Mouse (Mus musculus): ENCODE data around the gene Rassf3. TPM values are rescaled to one million over a fixed set of nuclear protein-coding genes. Genes with fewer than 3 reads are reported as not detected.

Rassf3 gene
- polyA plus RNA-seq, 2 experiments: 20.7 to 23.2 TPM

- peak; percentile 48; the same call in 1 of the 2 replicates for ATAC-seq (ENCODE audit: low FRiP score, low read depth)
- peaks cover 18% of the 10 kb centered on the region for H3K4me1 ChIP-seq (ENCODE audit: control insufficient read depth, insufficient read depth, low read length)
Observed at GRCm38 (mm10) chr10:121504973-121505911, 29.1 kb upstream of the Rassf3 start.

GRCm38 (mm10) chr10:121501160-121501559 is 25.0 kb upstream of the Rassf3 start:
- no peak for DNase-seq (ENCODE audit: low spot score)
- Histone ChIP-seq H3K27ac (replicated peaks; ENCODE audit: low read depth, low read length) (no peak overlapping the region), H3K4me1 (ENCODE audit: control insufficient read depth, insufficient read depth, low read length) (peaks cover 19% of the 10 kb centered on the region)

More at GRCm38 (mm10) chr10:121504973-121505911, 29.1 kb upstream of the Rassf3 start:
- peak overlapping the region; percentile 37 for H3K9ac ChIP-seq (ENCODE audit: low read depth, low read length, severe bottlenecking)
- TF ChIP-seq POLR2A (IDR thresholded peaks at IDR 0.05; ENCODE audit: borderline replicate concordance, extremely low read depth, insufficient read depth, insufficient read length): no peak
- WGBS: 24% methylated on average over 35 of the region's 35 CpGs
- H3K9me3 ChIP-seq (ENCODE audit: control insufficient read depth, low read length): no peaks in the 10 kb centered on the region
- H3K36me3 ChIP-seq (ENCODE audit: control insufficient read depth, insufficient read depth, low read length): no peaks in the 10 kb centered on the region
- H3K27me3 ChIP-seq (ENCODE audit: control insufficient read depth, insufficient read depth, low read length): no peaks in the 10 kb centered on the region
- peak overlapping the region; percentile 68 for H3K27ac ChIP-seq (replicated peaks; ENCODE audit: low read depth, low read length)
- peak overlapping the region; percentile 30 for H3K4me3 ChIP-seq (replicated peaks; ENCODE audit: low read length)
- DNase-seq (ENCODE audit: low spot score): peak; percentile 71
- H3K4me2 ChIP-seq (replicated peaks; ENCODE audit: low read depth, low read length, severe bottlenecking): peak overlapping the region; percentile 63

GRCm38 (mm10) chr10:121500034-121500433 is 23.9 kb upstream of the Rassf3 start:
- WGBS: 80% methylated on average over 5 of the region's 5 CpGs
- Histone ChIP-seq H3K9me3 (ENCODE audit: control insufficient read depth, low read length) (no peaks in the 10 kb centered on the region), H3K9ac (ENCODE audit: low read depth, low read length, severe bottlenecking) (no peak overlapping the region), H3K27me3 (ENCODE audit: control insufficient read depth, insufficient read depth, low read length) (no peaks in the 10 kb centered on the region), H3K27ac (replicated peaks; ENCODE audit: low read depth, low read length) (no peak overlapping the region), H3K4me2 (replicated peaks; ENCODE audit: low read depth, low read length, severe bottlenecking) (no peak overlapping the region), H3K4me1 (ENCODE audit: control insufficient read depth, insufficient read depth, low read length) (peaks cover 11% of the 10 kb centered on the region), H3K4me3 (replicated peaks; ENCODE audit: low read length) (no peak overlapping the region), H3K36me3 (ENCODE audit: control insufficient read depth, insufficient read depth, low read length) (no peaks in the 10 kb centered on the region)
- DNase-seq (ENCODE audit: low spot score) (no peak), ATAC-seq (ENCODE audit: low FRiP score, low read depth) (no peak)
- no peak for TF ChIP-seq POLR2A (IDR thresholded peaks at IDR 0.05; ENCODE audit: borderline replicate concordance, extremely low read depth, insufficient read depth, insufficient read length)

More at GRCm38 (mm10) chr10:121501160-121501559, 25.0 kb upstream of the Rassf3 start:
- no peak overlapping the region for H3K9ac ChIP-seq (ENCODE audit: low read depth, low read length, severe bottlenecking)
- H3K9me3 ChIP-seq (ENCODE audit: control insufficient read depth, low read length): no peaks in the 10 kb centered on the region
- no peaks in the 10 kb centered on the region for H3K36me3 ChIP-seq (ENCODE audit: control insufficient read depth, insufficient read depth, low read length)
- ATAC-seq (ENCODE audit: low FRiP score, low read depth): no peak
- H3K4me2 ChIP-seq (replicated peaks; ENCODE audit: low read depth, low read length, severe bottlenecking): no peak overlapping the region
- 71% methylated on average over 5 of the region's 5 CpGs for WGBS
- no peak for TF ChIP-seq POLR2A (IDR thresholded peaks at IDR 0.05; ENCODE audit: borderline replicate concordance, extremely low read depth, insufficient read depth, insufficient read length)
- H3K27me3 ChIP-seq (ENCODE audit: control insufficient read depth, insufficient read depth, low read length): no peaks in the 10 kb centered on the region
- H3K4me3 ChIP-seq (replicated peaks; ENCODE audit: low read length): no peak overlapping the region

GRCm38 (mm10) chr10:121499063-121499462 is 22.9 kb upstream of the Rassf3 start:
- WGBS: 46% methylated on average over 2 of the region's 2 CpGs
- Histone ChIP-seq H3K36me3 (ENCODE audit: control insufficient read depth, insufficient read depth, low read length) (no peaks in the 10 kb centered on the region), H3K9ac (ENCODE audit: low read depth, low read length, severe bottlenecking) (no peak overlapping the region), H3K4me1 (ENCODE audit: control insufficient read depth, insufficient read depth, low read length) (peaks cover 11% of the 10 kb centered on the region), H3K27me3 (ENCODE audit: control insufficient read depth, insufficient read depth, low read length) (no peaks in the 10 kb centered on the region), H3K27ac (replicated peaks; ENCODE audit: low read depth, low read length) (no peak overlapping the region), H3K4me2 (replicated peaks; ENCODE audit: low read depth, low read length, severe bottlenecking) (no peak overlapping the region), H3K9me3 (ENCODE audit: control insufficient read depth, low read length) (no peaks in the 10 kb centered on the region), H3K4me3 (replicated peaks; ENCODE audit: low read length) (no peak overlapping the region)
- DNase-seq (ENCODE audit: low spot score): no peak
- ATAC-seq (ENCODE audit: low FRiP score, low read depth): no peak
- TF ChIP-seq POLR2A (IDR thresholded peaks at IDR 0.05; ENCODE audit: borderline replicate concordance, extremely low read depth, insufficient read depth, insufficient read length): no peak

DNA sequence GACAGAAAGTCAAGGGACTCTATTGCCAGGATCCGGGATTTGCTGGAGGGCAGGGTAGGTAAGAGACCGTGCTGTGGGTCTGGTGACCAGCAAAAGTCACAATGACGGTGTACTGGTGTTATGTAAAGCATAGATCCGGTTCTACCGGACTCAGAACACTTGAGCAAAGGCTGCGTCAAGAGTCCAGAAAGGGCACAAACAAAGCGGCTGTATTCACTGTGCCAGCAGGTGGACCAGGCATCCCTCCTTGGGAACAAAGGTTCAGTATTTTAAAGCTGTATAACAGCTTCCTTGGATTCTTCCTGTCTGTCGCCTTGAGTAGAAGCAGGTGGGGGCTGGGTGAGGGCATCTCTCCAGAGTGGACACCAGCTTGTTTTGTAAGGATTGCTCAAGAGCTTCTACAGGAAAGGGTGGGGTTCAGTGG is 22.3 kb upstream of the Rassf3 start:
- no peak for DNase-seq (ENCODE audit: low spot score)
- 0 out of 2 replicates have a peak overlapping the region, but pooled peaks have one; percentile 13 for H3K4me2 ChIP-seq (replicated peaks; ENCODE audit: low read depth, low read length, severe bottlenecking)
- no peak for ATAC-seq (ENCODE audit: low FRiP score, low read depth)

More for the DNA sequence above, 22.3 kb upstream of the Rassf3 start:
- Histone ChIP-seq H3K9me3 (ENCODE audit: control insufficient read depth, low read length) (no peaks in the 10 kb centered on the region), H3K36me3 (ENCODE audit: control insufficient read depth, insufficient read depth, low read length) (no peaks in the 10 kb centered on the region), H3K9ac (ENCODE audit: low read depth, low read length, severe bottlenecking) (no peak overlapping the region), H3K27me3 (ENCODE audit: control insufficient read depth, insufficient read depth, low read length) (no peaks in the 10 kb centered on the region), H3K27ac (replicated peaks; ENCODE audit: low read depth, low read length) (no peak overlapping the region), H3K4me1 (ENCODE audit: control insufficient read depth, insufficient read depth, low read length) (peaks cover 11% of the 10 kb centered on the region), H3K4me3 (replicated peaks; ENCODE audit: low read length) (no peak overlapping the region)
- WGBS: 58% methylated on average over 8 of the region's 8 CpGs
- no peak for TF ChIP-seq POLR2A (IDR thresholded peaks at IDR 0.05; ENCODE audit: borderline replicate concordance, extremely low read depth, insufficient read depth, insufficient read length)
